ENCODE assay signal across 28 mouse cellular contexts in genomic region chr5:110281984-110282383, GRCm38 (mm10).
"Had no signal": no experiment of that assay in that cellular context is flagged by ENCODE, and none has a peak within 500 bp of the region (broad histone marks: within the 10 kb centered on the region; RNA-seq: fewer than 3 reads in every experiment).

No protein-coding gene starts in this region.

- H3K27me3 ChIP-seq: heart, embryonic 15.5 days; intestine, embryonic 15.5 days; liver, embryonic 12.5 days had no signal

- H3K9me3 ChIP-seq: heart, embryonic 13.5 days; heart, embryonic 15.5 days; hindbrain, embryonic 10.5 days; hindbrain, embryonic 12.5 days; intestine, embryonic 15.5 days; limb, embryonic 13.5 days; limb, embryonic 15.5 days; liver, embryonic 12.5 days had no signal

- H3K4me2 ChIP-seq: heart, embryonic 11.5 days; heart, embryonic 13.5 days; heart, embryonic 15.5 days; hindbrain, embryonic 12.5 days; hindbrain, embryonic 14.5 days; intestine, embryonic 15.5 days; limb, embryonic 13.5 days; limb, embryonic 15.5 days; liver, embryonic 12.5 days had no signal

- H3K36me3 ChIP-seq: heart, embryonic 13.5 days; heart, embryonic 15.5 days; hindbrain, embryonic 10.5 days; hindbrain, embryonic 12.5 days; intestine, embryonic 15.5 days; limb, embryonic 13.5 days; limb, embryonic 15.5 days had no signal

- H3K4me3 ChIP-seq: gastrocnemius, adult 2 months; heart, adult 2 months; heart, embryonic 13.5 days; heart, embryonic 15.5 days; hindbrain, embryonic 10.5 days; hindbrain, embryonic 12.5 days; intestine, embryonic 15.5 days; limb, embryonic 13.5 days; limb, embryonic 15.5 days; liver, embryonic 12.5 days had no signal

- H3K9ac ChIP-seq: heart, embryonic 13.5 days; heart, embryonic 15.5 days; hindbrain, embryonic 12.5 days; hindbrain, embryonic 14.5 days; intestine, embryonic 15.5 days; limb, embryonic 13.5 days; limb, embryonic 15.5 days; liver, embryonic 12.5 days had no signal

- DNase-seq: gastrocnemius, adult 2 months; gastrocnemius, postnatal 14 days; gastrocnemius, postnatal 36 days; heart, adult 11 months; heart, adult 2 months; heart, postnatal 14 days; heart, postnatal 4 days; kidney, adult 18-20 months; kidney, adult 8-10 months; kidney, postnatal 14 days; kidney, postnatal 36 days; layer of hippocampus, adult 9-11 months; layer of hippocampus, postnatal 36 days; left cerebral cortex, postnatal 4 days had no signal

- ATAC-seq: hindbrain, embryonic 16.5 days; inflammation-experienced regulatory T-cells, adult 6 months; intestine, embryonic 15.5 days; intestine, postnatal 0 days; liver, embryonic 12.5 days had no signal

- H3K27ac ChIP-seq: gastrocnemius, adult 2 months; heart, adult 2 months; heart, embryonic 13.5 days; heart, embryonic 15.5 days; hindbrain, embryonic 10.5 days; hindbrain, embryonic 12.5 days; hindbrain, embryonic 14.5 days; intestine, embryonic 15.5 days; kidney, postnatal 0 days; limb, embryonic 13.5 days; limb, embryonic 15.5 days; liver, embryonic 12.5 days had no signal
